Mouse (Mus musculus) urinary bladder, postnatal 25 days (tissue): ENCODE measurements around the gene Epn3.

Experiments used
- DNase-seq: peaks from one replicate; pipeline ENCODE4 v3.0.0; 2022; ENCODE audit warnings: low spot score

The Epn3 gene

DNA sequence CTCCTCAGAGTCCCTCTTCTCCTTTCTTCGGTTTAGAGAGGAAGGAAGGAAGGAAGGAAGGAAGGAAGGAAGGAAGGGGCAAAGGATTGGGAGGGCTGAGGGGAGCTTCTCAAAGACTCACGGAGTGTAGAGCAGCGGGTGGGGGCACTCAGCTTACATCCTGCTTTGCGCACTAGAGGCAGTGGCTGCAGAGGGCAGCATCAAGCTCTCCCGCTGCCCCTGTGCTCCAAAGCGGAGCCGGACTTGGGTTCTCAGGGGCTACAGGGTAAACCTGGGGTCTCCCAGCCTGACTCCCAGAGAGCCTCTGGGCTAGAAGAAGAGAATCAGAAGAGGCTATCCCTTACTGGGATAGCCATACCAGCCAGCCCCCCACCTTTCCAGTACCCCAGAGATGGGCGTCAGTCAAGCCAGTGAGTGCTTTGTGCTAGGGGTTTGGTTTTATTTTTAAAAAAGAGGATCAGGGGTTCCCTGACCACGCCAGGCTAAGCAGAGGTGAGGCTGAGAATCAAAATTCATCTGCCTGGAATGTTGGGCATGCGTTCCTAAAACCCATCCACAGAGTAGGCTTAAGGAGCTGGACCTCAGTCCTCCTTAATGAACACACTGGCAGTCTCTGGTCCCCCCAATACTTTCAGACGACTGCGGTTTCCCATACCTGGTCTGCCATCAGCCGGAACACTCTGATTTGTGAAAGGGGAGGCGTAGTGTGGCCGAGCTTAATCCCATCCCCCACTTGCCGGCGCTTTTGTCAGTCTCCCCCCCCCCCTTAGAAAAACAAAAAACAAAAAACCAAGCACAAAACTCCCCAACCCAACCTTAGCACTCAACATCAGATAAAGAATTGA, 27.8 kb downstream of the Epn3 start:
- no peak for DNase-seq

DNA sequence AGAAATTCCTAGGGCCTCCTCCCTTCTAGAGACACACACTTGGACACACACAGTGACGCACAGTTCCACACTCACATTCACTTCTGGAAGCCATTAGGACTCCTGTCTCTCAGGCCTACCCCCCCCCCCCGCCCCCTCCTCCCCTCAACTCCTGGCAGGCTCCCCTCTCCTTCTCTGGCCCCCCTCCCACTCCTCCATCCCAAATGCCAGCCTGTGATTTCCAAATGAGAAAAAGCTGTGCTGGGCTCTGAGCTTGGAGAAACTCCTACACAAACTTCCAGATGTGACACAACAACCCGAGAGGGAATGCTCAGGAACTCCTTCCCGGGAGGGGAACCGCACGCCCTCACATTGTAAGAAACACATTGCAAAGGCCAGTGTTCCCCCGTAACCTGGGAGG, 29.4 kb downstream of the Epn3 start:
- no peak for DNase-seq

DNA sequence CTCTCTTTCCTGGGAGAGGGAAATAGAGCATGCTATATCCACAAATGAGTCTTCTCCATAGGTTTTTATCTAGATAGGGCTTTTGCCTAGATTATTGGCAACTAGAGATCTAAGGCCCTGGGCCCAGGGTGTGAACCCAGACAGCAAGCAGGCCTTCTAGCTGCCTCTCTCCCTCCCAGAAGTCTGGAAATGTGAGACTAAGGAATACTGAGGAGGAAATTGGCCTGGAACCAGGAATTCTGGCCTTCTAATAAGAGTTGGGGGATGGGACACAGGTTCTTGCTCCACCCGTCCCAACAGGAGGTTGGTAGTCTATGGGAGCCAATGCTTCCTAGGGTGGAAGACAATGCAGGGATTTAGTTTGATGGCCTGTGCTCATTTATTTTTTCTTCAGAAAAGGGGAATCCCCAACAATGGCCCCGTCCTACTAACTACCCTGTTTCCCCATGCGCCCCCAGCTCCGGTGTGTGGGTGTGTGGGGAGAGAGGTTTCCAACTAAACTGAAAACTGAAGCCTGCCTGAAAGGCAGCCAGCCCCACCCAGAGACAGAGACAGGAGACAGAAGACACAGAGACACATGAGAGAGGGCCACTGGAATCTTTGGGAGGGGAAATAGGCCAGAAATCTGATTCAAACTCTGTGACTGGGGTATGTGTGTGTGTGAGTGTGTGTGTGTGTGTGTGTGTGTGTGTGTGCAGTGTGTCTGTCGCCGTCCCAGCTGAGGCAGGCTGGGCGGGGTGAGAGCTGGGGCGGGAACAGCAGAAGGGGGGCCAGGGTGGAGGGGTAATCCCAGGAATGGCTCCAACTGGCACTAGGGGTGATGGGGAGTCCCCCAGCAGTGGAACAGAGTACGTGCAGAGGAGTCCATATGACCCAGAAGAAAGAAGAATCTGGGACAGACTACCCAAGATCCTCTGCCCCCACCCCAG, 30.4 kb downstream of the Epn3 start:
- DNase-seq = no peak

DNA sequence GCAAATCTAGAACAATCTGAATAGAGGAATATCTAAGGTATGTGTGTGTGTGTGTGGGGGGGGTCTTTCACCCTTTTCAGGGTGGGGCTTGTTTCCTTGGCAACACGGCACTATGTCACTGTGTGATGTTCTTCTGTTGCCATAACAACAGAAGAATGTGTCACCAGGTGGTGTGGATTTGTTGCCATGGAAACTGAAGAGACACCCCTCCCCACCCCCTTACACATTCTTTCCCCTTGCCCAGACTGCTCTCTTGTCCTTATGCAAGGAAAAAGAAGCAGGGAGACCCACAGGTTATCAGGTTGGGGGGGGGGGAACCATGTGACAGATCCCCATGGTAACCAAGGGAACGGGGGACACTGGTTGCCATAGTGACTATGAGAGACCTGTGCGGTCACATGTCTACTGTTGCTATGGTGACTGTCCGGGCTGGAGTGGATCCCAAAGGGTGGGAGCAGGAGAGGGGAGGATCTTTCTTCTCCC, 31.2 kb downstream of the Epn3 start:
- DNase-seq = no peak

DNA sequence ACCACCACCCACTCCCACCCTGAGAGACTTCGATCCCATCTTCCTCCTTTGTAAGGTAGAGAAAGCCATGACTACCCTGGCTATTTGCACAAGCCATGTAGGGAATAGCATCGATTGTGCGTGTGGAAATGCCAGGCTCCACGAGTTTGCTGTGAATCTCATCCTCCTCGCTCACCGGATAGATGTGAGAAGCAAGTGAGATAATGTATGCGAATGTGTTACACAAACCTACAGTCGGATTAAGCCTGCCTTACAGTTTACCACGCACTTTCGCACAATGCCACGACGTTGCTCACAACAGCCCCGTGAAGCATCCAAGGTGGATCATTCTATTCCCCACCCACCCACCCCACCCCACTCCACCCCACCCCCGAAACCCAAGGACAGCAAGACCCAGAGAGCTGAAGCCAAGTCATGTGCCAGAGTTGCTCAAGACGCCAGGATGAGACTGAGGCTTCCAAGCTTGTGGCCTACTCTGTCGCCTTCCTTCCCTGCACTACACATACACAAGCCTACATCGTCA, 33.4 kb downstream of the Epn3 start:
- DNase-seq = no peak

DNA sequence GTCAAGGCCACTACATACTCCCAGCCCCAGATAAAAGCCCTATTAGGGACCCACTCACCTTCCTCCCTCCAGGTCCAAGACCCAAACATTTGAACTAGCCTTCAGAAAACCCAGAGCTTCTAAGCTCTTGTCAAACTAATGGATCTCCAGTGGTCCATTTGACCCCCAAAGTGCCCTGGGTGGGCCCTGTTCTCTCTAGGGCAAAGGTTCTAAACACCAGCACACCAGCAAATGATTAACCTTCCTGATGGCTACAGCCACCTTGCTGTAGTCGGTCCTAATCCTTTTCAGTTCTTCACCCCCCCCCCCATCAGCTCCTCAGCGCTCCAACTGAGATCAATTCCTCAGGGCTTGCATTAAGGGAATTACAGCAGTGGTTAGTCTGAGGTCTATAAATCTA, 35.6 kb downstream of the Epn3 start:
- DNase-seq = no peak

DNA sequence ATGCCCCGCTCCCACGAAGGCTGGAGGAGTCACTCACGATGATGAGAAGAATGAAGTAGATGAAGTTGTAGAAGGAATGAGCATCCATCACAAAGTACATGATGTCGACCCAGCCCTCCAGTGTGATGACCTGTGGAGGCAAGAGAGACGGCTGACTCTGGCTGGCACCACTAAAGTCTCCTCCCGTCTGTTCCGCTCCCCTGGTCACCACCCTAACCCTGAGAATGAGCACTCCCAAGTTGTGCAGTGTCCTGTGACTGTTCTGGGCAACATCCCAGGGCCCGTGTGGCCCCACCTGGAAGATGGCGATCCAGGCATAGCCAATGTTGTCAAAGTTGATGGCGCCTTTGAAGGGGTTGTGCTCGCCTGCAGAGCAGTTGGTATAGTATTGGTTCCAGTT, 37.9 kb downstream of the Epn3 start:
- DNase-seq = no peak

DNA sequence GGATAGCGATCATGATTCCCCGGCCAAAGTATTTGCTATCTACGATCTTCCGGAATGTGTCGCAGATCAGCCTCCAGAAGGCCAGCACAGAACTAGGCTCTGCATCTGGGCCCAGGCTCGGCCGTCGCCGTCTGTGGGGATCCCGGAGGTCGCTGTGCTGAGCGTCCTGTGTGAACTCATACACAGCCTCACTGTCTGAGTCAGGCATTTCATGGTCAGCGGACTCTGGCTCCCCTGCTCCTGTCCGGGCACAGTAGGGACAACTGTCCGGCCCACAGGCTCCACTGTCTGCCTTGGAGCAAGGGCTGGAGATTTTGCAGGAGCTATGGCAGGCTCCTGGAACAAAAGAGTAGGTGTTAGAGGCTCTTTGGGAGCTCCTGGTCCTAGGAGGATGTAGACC, 42.8 kb downstream of the Epn3 start:
- DNase-seq = no peak

DNA sequence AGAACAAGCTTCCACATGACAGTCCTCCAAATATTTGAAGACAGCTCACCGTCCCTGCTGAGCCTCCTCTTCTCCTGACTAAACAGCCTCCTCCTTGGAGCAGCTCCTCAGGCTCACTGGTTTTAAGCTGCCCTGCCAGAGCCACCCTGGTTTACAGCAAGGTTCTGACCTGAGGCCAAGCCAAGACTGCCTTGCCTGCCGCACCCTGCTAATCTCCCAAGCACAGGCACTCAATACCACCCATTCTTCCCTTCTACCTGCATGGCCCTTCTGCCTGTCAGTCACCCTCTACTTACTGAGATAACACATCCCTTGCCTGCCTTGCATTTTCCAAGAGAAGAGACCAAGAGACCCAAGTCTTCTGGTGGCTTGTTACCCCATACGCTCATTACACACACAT, 43.4 kb downstream of the Epn3 start:
- DNase-seq = no peak

DNA sequence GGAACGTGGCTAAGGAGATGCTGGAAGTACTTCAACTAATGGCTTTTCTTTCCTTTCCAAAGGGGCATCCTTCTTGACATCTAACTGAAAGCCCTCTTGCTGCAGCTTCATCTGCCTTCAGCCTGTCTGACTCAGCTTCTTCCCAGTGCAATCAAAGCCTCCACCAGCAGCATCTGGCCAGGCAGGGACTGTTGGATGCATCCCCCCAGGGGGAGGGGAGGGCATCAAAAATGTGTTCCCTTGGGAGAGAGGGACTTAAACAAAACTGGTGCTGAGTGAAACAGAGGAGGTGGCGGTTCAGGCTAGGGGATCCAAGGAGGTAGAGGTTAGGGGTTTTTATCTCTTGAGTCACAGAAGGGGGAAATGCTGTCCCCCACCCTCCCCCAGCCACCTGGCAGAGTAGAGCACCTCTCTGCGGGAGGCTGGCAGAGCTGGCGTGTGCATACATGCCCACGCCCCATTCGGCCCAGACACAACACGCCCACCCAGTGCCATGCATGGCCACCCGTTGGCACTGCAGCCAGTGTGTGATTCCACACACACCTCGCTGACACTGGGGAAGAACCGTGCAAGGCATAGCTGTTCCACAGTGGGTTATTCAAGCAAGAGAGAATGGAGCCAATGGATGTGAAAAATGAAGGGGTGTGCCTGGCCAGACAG, 44.5 kb downstream of the Epn3 start:
- DNase-seq = no peak

DNA sequence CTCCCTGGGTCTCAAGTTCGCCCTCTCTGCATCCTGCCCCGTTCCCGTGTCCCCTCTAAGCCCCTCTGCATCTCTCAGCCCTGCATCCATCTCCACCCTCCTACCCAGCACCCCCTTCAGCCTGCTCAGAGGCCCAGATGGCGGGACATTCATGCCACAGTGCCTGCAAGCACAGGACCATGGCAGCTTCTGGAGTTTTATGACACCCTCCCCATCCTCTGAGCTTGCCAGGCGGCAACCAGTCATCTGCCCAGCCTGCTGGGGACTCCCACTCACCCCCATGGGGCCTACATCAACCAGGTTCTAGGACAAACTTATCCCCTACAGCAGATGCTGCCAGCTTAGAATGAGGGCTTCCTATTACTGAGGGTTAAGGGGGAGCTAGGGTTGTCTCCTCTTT, 45.0 kb downstream of the Epn3 start:
- no peak for DNase-seq

DNA sequence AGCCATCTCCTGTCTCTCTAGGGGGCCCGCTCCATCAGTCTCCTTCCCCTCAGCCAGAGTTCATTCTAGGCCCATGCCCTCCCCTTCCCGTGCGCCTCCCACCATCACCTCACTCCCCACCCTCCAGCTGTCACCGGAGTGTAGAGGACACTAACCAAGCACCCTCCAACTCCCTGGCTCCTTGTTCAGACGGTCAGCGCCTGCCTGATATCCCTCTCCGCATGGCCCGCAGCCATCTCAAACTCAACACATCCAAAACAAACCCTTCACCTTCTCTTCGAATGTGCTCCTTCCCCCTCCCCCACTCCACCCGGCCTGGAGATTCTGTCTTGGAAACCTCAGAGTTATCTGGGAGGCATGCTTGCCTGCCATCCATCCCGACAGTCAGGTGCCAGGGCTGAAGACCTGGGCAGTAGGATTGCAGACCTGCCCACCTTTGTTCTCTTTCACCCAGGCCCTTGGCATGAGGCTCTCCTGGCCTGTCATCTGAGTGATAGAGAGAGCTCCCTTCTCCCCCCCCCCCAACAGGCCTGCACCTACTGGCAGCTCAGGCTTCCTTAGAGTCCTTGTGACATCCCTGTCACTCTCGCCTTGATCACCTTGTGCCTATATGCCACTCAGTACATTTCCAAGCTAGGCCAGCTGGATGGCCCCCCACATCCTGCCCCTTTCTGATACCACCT, 48.5 kb downstream of the Epn3 start:
- no peak for DNase-seq

DNA sequence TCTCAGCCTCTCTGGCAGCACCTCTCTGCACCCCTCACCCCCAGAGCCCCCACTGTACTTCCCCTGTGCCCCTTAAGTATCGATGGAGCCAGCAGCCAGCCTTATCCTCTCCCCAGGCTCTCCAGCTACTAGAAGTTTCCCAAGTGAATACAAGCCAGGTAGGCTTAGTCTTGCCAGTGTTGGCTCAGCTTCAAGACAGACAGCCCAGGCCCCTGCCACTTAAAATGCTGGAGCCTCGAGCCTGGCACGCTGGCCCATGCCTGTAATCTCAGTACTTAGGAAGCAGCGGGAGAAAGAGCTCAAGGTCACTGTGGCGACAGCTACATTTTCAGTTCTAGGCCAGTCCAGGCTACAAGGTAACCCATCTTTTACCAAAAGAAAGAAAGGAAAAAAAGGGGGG, 49.9 kb downstream of the Epn3 start:
- no peak for DNase-seq

DNA sequence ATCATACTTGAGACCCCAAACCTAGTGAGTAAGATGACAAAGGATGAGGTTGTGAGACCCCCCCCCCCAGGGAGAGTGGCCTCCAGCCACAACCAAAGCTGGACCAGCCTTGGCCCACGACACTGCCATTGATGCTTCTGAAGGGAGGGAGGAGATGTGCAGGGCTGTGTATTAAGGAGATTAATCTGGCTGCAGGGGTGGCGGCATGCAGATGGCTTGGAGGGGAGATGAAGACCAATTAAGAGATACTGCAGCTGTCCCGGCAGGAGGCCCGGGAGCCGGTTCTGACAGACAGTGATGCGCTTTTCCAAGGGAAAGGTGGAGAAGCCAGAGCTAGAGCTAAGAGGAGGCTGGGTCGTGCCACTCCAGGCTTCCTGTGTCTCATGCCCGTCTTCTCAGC, 50.5 kb downstream of the Epn3 start:
- no peak for DNase-seq

DNA sequence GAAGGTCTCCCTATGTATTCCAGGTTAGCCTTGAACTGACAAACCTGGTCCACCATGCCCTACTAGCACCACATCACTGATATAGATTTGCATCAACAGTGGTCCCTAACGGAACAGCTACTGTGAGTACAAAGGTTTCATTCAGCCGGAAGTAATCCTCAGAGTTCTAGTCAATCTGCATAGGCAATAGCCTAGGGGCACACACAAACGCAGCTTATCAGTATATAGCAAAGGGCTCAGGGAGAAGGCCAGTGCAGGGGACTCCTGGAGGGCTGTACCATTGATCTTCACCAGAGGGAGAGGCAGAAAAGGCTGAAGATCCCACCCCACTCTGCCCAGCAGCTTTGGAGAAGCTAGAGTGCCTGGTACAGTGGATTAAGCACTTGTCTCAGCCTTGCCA, 52.8 kb downstream of the Epn3 start:
- no peak for DNase-seq

DNA sequence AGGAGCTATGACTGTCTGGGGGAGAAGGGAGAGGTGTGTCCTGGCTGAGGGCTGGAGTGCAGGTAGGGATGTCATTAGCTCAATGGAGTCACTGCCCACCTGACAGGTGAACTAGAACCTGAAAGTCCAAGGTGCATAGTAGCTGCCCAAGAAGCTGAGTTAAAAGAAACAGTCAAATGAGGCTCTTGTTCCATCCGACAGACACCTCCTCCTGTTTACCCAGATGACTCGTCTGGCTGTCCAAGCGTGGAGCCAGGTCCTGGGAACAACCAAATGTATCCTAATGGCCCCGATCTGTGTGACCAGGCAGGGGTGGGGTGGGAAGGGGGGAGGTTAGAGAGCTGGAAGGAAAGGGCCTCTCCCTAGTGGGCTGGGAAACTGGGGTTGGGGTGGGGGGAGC, 54.5 kb downstream of the Epn3 start:
- no peak for DNase-seq

DNA sequence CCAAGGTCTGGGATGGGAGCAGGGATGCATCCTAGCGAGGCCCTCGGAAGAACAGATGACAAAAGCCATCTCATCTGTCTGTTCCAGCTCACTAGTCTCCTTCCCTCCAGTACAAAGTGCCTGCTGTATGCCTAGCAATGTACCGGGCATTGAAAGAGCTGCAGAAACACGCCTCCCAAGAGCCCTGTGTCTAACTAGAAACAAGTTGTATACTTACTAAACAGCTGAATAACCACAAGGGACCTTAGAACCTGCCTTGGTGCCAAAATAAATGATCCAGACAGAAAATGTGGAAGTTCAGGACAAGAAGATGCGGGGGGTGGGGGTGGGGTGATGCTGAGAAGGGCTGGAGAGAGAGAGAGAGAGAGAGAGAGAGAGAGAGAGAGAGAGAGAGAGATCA, 54.9 kb downstream of the Epn3 start:
- no peak for DNase-seq

DNA sequence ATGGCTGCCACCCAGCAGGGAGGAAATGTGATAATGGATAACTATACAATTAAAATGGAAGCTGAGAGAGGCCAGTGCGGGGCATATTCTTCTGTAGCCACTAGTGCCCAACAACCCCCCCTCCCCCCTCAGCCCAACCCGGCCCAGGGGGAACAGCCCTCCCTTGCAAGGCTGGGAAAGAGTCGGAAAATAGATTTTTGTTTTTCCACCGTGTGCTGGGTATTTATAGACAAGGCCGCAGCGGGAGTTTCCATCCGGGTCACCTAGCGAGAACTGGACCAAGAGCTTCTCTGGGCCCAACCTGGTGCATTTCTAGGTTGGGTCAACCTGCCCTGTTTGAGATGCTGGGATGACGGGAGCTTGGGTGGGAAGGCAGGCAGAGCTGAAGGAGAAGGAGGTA, 58.0 kb downstream of the Epn3 start:
- no peak for DNase-seq

DNA sequence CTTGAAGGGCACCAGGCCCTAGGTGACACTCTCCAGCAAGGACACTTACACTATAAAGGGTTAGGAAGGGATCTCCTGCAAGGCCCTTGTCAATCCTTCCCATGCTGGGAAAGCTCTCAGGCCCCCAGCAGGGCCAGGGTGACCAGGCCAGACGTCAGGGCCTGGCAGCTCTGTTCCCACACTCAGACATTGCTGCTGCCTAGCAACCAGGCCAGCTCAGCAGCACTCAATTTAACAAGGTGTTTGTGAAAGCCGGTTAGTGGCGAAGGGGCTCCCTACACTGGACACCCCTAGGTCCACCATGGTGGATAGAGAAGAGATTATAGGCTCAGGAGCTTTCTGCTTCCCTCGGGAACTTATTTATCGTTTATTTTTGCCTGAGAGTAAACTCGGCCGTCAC, 58.7 kb downstream of the Epn3 start:
- no peak for DNase-seq

DNA sequence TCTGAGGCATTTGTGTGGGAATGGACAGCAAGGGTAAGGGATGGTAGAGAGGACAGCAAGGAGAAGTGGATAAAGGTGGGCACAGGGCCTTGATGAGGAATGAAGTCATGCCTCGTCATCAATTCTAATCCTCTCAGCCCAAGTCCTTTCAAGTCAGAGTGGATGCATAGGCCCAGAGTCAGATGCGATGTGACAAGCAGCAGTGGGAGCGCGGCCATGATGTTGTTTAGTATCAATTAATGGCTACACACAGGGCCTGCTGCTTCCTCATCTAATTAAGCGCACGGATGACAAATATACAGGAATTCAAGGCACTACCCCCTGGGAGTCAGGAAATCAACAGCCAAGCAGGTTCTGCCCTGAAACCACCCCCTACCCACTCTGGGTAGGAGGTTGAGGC, 59.4 kb downstream of the Epn3 start:
- no peak for DNase-seq
